Mouse (Mus musculus) cerebellum, postnatal 14 days (tissue): ENCODE results near the gene Atg13.
"Not testable (repeated sequence)": the region's sequence is repeated elsewhere in the genome, so short reads cannot be mapped to it uniquely, and the experiment has no call there.

ENCODE experiments used
- DNase-seq, 2 experiments: peaks; one replicate each; pipeline ENCODE4 v3.0.0; 2021; ENCODE audit warnings: mixed read lengths in 2 of 2

The Atg13 gene

GRCm38 (mm10) chr2:91710272-91711234, at the start of gene Atg13, which contains the start of gene Harbi1:
Gene Atg13 (minus strand): TSS chr2:91710576.
Gene Harbi1 (plus strand): TSS chr2:91710852.
- DNase-seq = peak; percentile 93 to 96

GRCm38 (mm10) chr2:91749811-91750261, 39.5 kb upstream of the Atg13 start:
- DNase-seq = peak; percentile 39 to 41

- DNase-seq = no peak
These were observed 34.3 kb upstream of the Atg13 start for GRCm38 (mm10) chr2:91744686-91745085.

GRCm38 (mm10) chr2:91739586-91739985, 29.2 kb upstream of the Atg13 start:
- DNase-seq = no peak

- no peak for DNase-seq
These were observed 24.8 kb upstream of the Atg13 start for GRCm38 (mm10) chr2:91735221-91735620.

GRCm38 (mm10) chr2:91729971-91730821, 19.8 kb upstream of the Atg13 start, which contains the start of gene Ambra1:
Gene Ambra1 (plus strand): TSS chr2:91730134.
- peak; percentile 87 to 91 for DNase-seq

GRCm38 (mm10) chr2:91729571-91729970, 19.2 kb upstream of the Atg13 start:
- no peak for DNase-seq

GRCm38 (mm10) chr2:91727011-91727410, 16.6 kb upstream of the Atg13 start:
- no peak for DNase-seq

- DNase-seq = not testable (repeated sequence)
These were observed 15.1 kb upstream of the Atg13 start for GRCm38 (mm10) chr2:91725476-91725875.

GRCm38 (mm10) chr2:91724716-91725115, 14.3 kb upstream of the Atg13 start:
- no peak for DNase-seq

GRCm38 (mm10) chr2:91723951-91724350, 13.6 kb upstream of the Atg13 start:
- DNase-seq = no peak

GRCm38 (mm10) chr2:91723382-91723781, 13.0 kb upstream of the Atg13 start:
- no peak for DNase-seq

- DNase-seq = no peak
These were observed 7.9 kb upstream of the Atg13 start for GRCm38 (mm10) chr2:91718276-91718675.

- no peak for DNase-seq
These were observed 4.5 kb upstream of the Atg13 start for GRCm38 (mm10) chr2:91714921-91715320.

GRCm38 (mm10) chr2:91711256-91711925, 1.0 kb upstream of the Atg13 start:
- DNase-seq = no peak

GRCm38 (mm10) chr2:91708361-91708760, 2.0 kb downstream of the Atg13 start:
- no peak for DNase-seq

GRCm38 (mm10) chr2:91706456-91706855, 3.9 kb downstream of the Atg13 start:
- DNase-seq = no peak

GRCm38 (mm10) chr2:91705736-91706135, 4.6 kb downstream of the Atg13 start:
- no peak for DNase-seq

- peak in 1 of 2 experiments; percentile 39 for DNase-seq
These were observed 9.0 kb downstream of the Atg13 start for GRCm38 (mm10) chr2:91701366-91701765.

- no peak for DNase-seq
These were observed 11.2 kb downstream of the Atg13 start for GRCm38 (mm10) chr2:91699225-91699624.

GRCm38 (mm10) chr2:91696225-91696590, 14.2 kb downstream of the Atg13 start:
- DNase-seq = no peak

GRCm38 (mm10) chr2:91695436-91696224, 14.7 kb downstream of the Atg13 start:
- DNase-seq = no peak
